Mouse (Mus musculus) liver, postnatal 0 days (tissue): Measurements from ENCODE around the gene Celsr1. TPM values are rescaled to one million over a fixed set of nuclear protein-coding genes. Genes with fewer than 3 reads are reported as not detected.

Experiments
- ATAC-seq: fragments of 200-750 bp; cut with Nextera tagmentation; 2 replicates; pipeline ENCODE4 v1.8.0; 2017; ENCODE audit warnings: mild to moderate bottlenecking, moderate library complexity
- DNase-seq: peaks from one replicate; pipeline ENCODE4 v3.0.0-alpha.2; 2016
- H3K27ac ChIP-seq: fragments of 300-500 bp; sonication (generic); 2 replicates; pipeline ENCODE4 v1.5.1; 2014; ENCODE audit warnings: antibody characterized with exemption, moderate library complexity, mild to moderate bottlenecking, low read depth
- H3K27me3 ChIP-seq: fragments of 300-500 bp; sonication (generic); 2 replicates; pipeline ENCODE4 v1.6.1; 2014; ENCODE audit warnings: low read length, control low read depth, mixed read lengths; ENCODE audit not compliant: insufficient read depth
- H3K36me3 ChIP-seq: fragments of 300-500 bp; sonication (generic); replicated peaks from 2 replicates; pipeline ENCODE4 v1.6.1; 2014; ENCODE audit warnings: mild to moderate bottlenecking, control low read depth, low read length, moderate library complexity, mixed read lengths; ENCODE audit not compliant: insufficient read depth
- H3K4me1 ChIP-seq: fragments of 300-500 bp; sonication (generic); 2 replicates; pipeline ENCODE4 v1.6.1; 2014; ENCODE audit warnings: antibody characterized with exemption, mild to moderate bottlenecking, control low read depth; ENCODE audit not compliant: insufficient read depth
- H3K4me2 ChIP-seq: fragments of 300-500 bp; sonication (generic); 2 replicates; pipeline ENCODE4 v1.6.1; 2014; ENCODE audit warnings: low read depth, mild to moderate bottlenecking, low read length, moderate library complexity, mixed read lengths
- H3K4me3 ChIP-seq: fragments of 300-500 bp; sonication (generic); 2 replicates; pipeline ENCODE4 v1.5.1; 2014; ENCODE audit warnings: low read depth, low read length
- H3K9ac ChIP-seq: fragments of 300-500 bp; sonication (generic); replicated peaks from 2 replicates; pipeline ENCODE4 v1.6.1; 2014; ENCODE audit warnings: mild to moderate bottlenecking, moderate library complexity
- H3K9me3 ChIP-seq: fragments of 300-500 bp; sonication (generic); 2 replicates; pipeline ENCODE4 v1.6.1; 2016; ENCODE audit warnings: mild to moderate bottlenecking, control low read depth, low read length, mixed read lengths
- CTCF ChIP-seq: sonication (generic); IDR thresholded peaks from 2 replicates; pipeline ENCODE4 v1.5.1; 2016; ENCODE audit warnings: antibody characterized with exemption, low read depth
- EP300 ChIP-seq: IDR thresholded peaks from 2 replicates; pipeline ENCODE4 v1.6.1; 2016; ENCODE audit warnings: antibody characterized with exemption, low read depth, mild to moderate bottlenecking
- WGBS: fragments of 180-500 bp; shearing (Covaris S2); extraction: QIAGEN DNeasy Blood & Tissue Kit; methylation state at CpG from one replicate; pipeline ENCODE4 v1.1.7; 2014; ENCODE audit not compliant: insufficient replicate concordance; 5-methylcytosine and 5-hydroxymethylcytosine counted together
- polyA plus RNA-seq: library from polyadenylated mRNA; unstranded; fragments of >200 nt; fragmentation: Nextera tagmentation; extraction: Ambion mirVana; gene quantifications from 2 replicates; pipeline ENCODE4 v1.2.1, GENCODE M21; 2015

Gene Celsr1
- polyA plus RNA-seq, 1 experiment from 2014 or later = 0.09 TPM

- ATAC-seq (no peak), DNase-seq (no peak)
- Histone ChIP-seq H3K27me3 (no peaks in the 10 kb centered on the region), H3K9ac (no peak overlapping the region), H3K9me3 (no peaks in the 10 kb centered on the region), H3K4me1 (no peaks in the 10 kb centered on the region), H3K4me2 (no peak overlapping the region), H3K27ac (no peak overlapping the region), H3K36me3 (peaks cover 54% of the 10 kb centered on the region), H3K4me3 (no peak overlapping the region)
- WGBS = 85% methylated on average over 10 of the region's 10 CpGs
- TF ChIP-seq EP300 (no peak), CTCF (no peak)
Observed at GRCm38 (mm10) chr15:85891971-85892370, 141.6 kb downstream of the Celsr1 start.

- no peak overlapping the region for H3K4me3 ChIP-seq
- 65% methylated on average over 4 of the region's 4 CpGs for WGBS
- H3K27ac ChIP-seq = no peak overlapping the region
- no peak for DNase-seq
- no peaks in the 10 kb centered on the region for H3K4me1 ChIP-seq
- no peaks in the 10 kb centered on the region for H3K27me3 ChIP-seq
- no peak overlapping the region for H3K9ac ChIP-seq
- H3K36me3 ChIP-seq = peaks cover 56% of the 10 kb centered on the region
- TF ChIP-seq CTCF (no peak), EP300 (no peak)
- ATAC-seq = no peak
- no peak overlapping the region for H3K4me2 ChIP-seq
- no peaks in the 10 kb centered on the region for H3K9me3 ChIP-seq
Observed at GRCm38 (mm10) chr15:85889235-85889634, 144.3 kb downstream of the Celsr1 start.

- Histone ChIP-seq H3K27me3 (no peaks in the 10 kb centered on the region), H3K9ac (no peak overlapping the region), H3K4me3 (no peak overlapping the region), H3K9me3 (no peaks in the 10 kb centered on the region), H3K27ac (no peak overlapping the region), H3K4me2 (no peak overlapping the region), H3K4me1 (no peaks in the 10 kb centered on the region), H3K36me3 (peaks cover 38% of the 10 kb centered on the region)
- ATAC-seq = no peak
- TF ChIP-seq CTCF (no peak), EP300 (no peak)
- DNase-seq = no peak
- 84% methylated on average over 5 of the region's 5 CpGs for WGBS
Observed at GRCm38 (mm10) chr15:85885606-85886005, 148.0 kb downstream of the Celsr1 start.

- H3K27me3 ChIP-seq = no peaks in the 10 kb centered on the region
- ATAC-seq (peak; percentile 47), DNase-seq (no peak)
- peak overlapping the region; percentile 72 for H3K4me2 ChIP-seq
- H3K9ac ChIP-seq = peak overlapping the region; percentile 86
- H3K4me1 ChIP-seq = peaks cover 12% of the 10 kb centered on the region
- peak overlapping the region; percentile 88 for H3K27ac ChIP-seq
- H3K4me3 ChIP-seq = peak overlapping the region; percentile 80
- WGBS = 2% methylated on average over 18 of the region's 18 CpGs
- no peak; the same call in 1 of the 2 replicates for TF ChIP-seq CTCF
- no peak for TF ChIP-seq EP300
- peaks cover 31% of the 10 kb centered on the region for H3K36me3 ChIP-seq
- no peaks in the 10 kb centered on the region for H3K9me3 ChIP-seq
Observed at GRCm38 (mm10) chr15:85879498-85879895, 154.1 kb downstream of the Celsr1 start.

- Histone ChIP-seq H3K9me3 (no peaks in the 10 kb centered on the region), H3K4me3 (peak within 1 kb of the TSS; percentile 80), H3K4me2 (peak within 1 kb of the TSS; percentile 72), H3K27me3 (no peaks in the 10 kb centered on the region), H3K36me3 (peaks cover 34% of the 10 kb centered on the region), H3K4me1 (peaks cover 12% of the 10 kb centered on the region), H3K27ac (peak within 1 kb of the TSS; percentile 88), H3K9ac (peak within 1 kb of the TSS; percentile 86)
- TF ChIP-seq CTCF = peak; percentile 76
- TF ChIP-seq EP300 = no peak
- ATAC-seq (peak; percentile 96), DNase-seq (peak; percentile 93)
- WGBS = 1% methylated on average over 41 of the region's 50 CpGs
Observed at GRCm38 (mm10) chr15:85878848-85879497, 154.6 kb downstream of the Celsr1 start, which contains the start of gene Trmu. Trmu (plus strand) TSS chr15:85879312.

GRCm38 (mm10) chr15:85877336-85877735 is 156.2 kb downstream of the Celsr1 start:
- ATAC-seq (no peak), DNase-seq (no peak)
- Histone ChIP-seq H3K27me3 (no peaks in the 10 kb centered on the region), H3K4me3 (no peak overlapping the region), H3K27ac (no peak overlapping the region), H3K36me3 (peaks cover 35% of the 10 kb centered on the region), H3K4me2 (no peak overlapping the region), H3K9ac (no peak overlapping the region), H3K9me3 (no peaks in the 10 kb centered on the region), H3K4me1 (peaks cover 12% of the 10 kb centered on the region)
- 86% methylated on average over 7 of the region's 7 CpGs for WGBS
- TF ChIP-seq EP300 (no peak), CTCF (no peak)
